Mouse (Mus musculus): ENCODE measurements around the gene Sept7. TPM values are rescaled to one million over a fixed set of nuclear protein-coding genes. Genes with fewer than 3 reads are reported as not detected.
"Not testable (repeated sequence)": the region's sequence is repeated elsewhere in the genome, so short reads cannot be mapped to it uniquely, and the experiment has no call there.

Gene Sept7
- polyA plus RNA-seq, 1 experiment from 2014 or later, result 276 TPM

DNA sequence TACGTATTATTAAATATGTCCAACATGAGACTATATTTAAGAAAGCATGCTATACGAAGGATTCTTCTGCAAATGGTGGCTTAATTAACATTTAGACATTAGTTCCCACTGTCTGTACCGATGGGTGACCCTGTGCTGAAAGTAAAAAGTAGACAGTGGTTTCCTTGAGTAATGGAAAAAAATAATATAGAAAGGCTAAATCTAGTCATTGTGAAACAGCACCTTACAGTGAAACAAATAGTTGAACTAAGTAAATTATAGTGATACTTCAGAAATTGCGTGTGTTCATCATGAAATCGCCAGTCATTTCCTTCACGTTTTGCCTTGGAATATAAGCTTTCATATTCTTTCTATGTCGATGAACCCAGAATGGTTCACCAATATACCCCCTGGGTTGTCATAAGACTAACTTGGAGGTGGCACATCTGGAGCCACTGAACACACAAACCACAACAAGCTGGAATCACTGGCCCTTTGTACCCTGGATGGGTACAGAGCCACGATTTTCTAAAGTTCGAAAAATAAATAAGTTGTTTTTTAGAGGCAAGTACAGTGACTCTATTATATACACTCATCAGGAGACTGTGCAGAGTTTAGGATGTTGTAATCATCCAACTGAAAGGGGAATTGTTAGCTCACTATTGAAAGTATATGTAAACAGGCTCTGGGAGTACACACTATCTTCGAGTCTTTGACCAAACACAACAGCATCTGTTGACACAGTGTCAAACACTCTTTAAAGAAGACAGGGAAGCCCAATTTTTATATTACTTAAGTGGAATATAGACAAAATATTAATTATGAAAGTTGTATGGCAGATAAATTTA is 21.8 kb upstream of the Sept7 start:
- Histone ChIP-seq H3K27ac (replicated peaks) (no peak overlapping the region), H3K4me1 (no peaks in the 10 kb centered on the region), H3K4me3 (replicated peaks) (no peak overlapping the region), H3K27me3 (no peaks in the 10 kb centered on the region), H3K9me3 (replicated peaks) (no peaks in the 10 kb centered on the region), H3K36me3 (no peaks in the 10 kb centered on the region), H3K4me2 (replicated peaks) (no peak overlapping the region), H3K9ac (no peak overlapping the region)
- WGBS, result 72% methylated on average over 10 of the region's 10 CpGs
- ATAC-seq (ENCODE audit: insufficient number of reproducible peaks, low FRiP score, low TSS enrichment, low read depth), result no peak

DNA sequence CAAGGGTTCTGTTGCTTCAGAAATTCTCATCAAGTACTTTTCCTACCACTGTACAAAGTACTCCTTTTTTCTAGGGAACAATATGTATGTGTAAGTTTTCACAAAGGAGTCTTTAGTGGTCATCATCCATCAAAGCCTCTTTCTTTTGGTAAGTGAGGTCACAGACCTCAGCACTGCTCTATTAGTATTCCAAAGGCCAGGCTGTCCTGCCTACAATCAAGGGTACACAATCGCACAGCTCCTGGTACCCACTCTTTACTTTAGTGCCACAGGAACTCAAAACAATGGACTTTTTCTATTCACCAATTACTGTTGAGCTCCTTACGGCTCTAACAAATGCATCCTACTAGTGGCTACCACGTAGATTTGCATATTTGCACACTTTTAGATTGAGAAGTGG is 11.2 kb upstream of the Sept7 start:
- H3K4me2 ChIP-seq (replicated peaks), result no peak overlapping the region
- no peak overlapping the region for H3K9ac ChIP-seq
- no peaks in the 10 kb centered on the region for H3K9me3 ChIP-seq (replicated peaks)
- no peaks in the 10 kb centered on the region for H3K27me3 ChIP-seq
- no peak overlapping the region for H3K27ac ChIP-seq (replicated peaks)
- H3K36me3 ChIP-seq, result no peaks in the 10 kb centered on the region
- no peak overlapping the region for H3K4me3 ChIP-seq (replicated peaks)
- WGBS, result 57% methylated on average over 3 of the region's 3 CpGs
- no peak for ATAC-seq (ENCODE audit: insufficient number of reproducible peaks, low FRiP score, low TSS enrichment, low read depth)
- no peaks in the 10 kb centered on the region for H3K4me1 ChIP-seq

DNA sequence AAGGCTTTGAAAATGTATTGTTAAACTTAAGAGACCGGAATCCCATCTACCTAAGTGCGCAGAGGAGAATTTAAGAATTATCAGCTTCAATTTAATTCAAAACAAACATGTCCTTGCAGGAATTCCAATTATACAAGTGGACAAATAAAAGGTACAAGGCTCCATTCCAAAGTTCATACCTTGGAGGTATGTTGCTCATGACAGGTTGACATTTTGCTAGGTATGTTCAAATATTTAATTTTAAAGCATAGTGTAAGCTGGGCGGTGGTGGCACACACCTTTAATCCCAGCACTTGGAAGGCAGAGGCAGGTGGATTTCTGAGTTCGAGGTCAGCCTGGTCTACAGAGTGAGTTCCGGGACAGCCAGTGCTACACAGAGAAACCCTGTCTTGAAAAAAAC is 10.5 kb upstream of the Sept7 start:
- ATAC-seq (ENCODE audit: insufficient number of reproducible peaks, low FRiP score, low TSS enrichment, low read depth), result not testable (repeated sequence)

DNA sequence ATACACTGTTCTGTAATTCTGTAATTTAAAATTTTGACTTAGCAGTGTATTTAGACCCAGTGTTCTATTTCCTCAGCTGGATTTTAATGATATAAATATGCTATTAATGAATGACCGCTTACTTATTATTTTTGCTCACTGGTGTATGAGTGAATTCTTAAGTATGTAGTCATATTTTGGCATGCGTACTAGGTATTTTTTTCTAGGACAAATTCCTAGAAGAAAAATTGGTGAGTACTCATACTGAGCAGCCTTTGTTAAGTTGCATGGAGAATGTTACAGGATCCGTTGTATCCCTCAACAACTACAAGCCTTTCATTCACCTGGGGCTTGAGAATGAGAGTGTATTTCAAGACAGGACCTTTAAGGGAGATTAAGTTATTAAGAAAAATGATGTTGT is 10.0 kb upstream of the Sept7 start:
- H3K36me3 ChIP-seq, result no peaks in the 10 kb centered on the region
- no peak overlapping the region for H3K27ac ChIP-seq (replicated peaks)
- WGBS, result 85% methylated on average over 3 of the region's 3 CpGs
- H3K4me1 ChIP-seq, result no peaks in the 10 kb centered on the region
- no peak overlapping the region for H3K4me3 ChIP-seq (replicated peaks)
- no peak for ATAC-seq (ENCODE audit: insufficient number of reproducible peaks, low FRiP score, low TSS enrichment, low read depth)
- no peak overlapping the region for H3K4me2 ChIP-seq (replicated peaks)
- H3K9me3 ChIP-seq (replicated peaks), result no peaks in the 10 kb centered on the region
- H3K9ac ChIP-seq, result no peak overlapping the region
- H3K27me3 ChIP-seq, result no peaks in the 10 kb centered on the region

More for the DNA sequence above, 10.5 kb upstream of the Sept7 start:
- not testable (repeated sequence) for H3K9me3 ChIP-seq (replicated peaks); H3K36me3 ChIP-seq; H3K4me3 ChIP-seq (replicated peaks); H3K27ac ChIP-seq (replicated peaks); H3K4me2 ChIP-seq (replicated peaks); H3K4me1 ChIP-seq; H3K27me3 ChIP-seq; H3K9ac ChIP-seq
- WGBS, result 86% methylated on average over 5 of the region's 5 CpGs

DNA sequence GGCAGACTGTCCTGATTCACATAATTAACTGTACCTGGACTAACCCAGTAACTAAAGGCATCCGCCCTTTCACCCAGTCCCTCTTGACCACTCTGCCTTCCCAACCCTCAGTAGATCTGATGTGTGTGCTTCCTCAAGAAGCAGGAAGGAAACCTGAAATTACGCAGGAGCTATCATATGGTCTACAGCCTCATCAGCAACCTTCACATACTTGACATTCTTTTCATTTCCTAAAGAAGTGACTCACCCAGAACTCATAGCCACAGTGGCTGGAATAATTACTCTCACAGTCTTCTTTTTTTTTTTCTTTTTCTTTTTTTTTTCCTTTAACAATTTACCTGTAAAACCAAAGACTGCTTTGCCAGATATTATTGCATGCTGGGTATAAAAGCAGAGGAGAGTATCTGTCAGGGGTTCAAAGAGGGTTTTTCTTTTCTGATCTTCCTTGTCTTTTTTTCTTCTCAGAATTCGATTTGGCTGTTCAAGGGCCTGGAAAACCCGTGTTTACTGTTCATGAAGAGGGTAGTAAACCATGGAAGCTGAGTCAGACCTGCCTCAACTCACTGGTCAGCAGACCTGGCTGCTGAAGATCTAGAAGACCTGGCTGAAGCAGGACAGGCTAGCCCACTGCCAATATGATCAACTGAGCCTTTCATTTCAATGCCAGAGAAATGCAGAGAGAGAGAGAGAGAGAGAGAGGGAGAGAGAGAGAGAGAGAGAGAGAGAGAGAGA is 8.1 kb upstream of the Sept7 start:
- WGBS, result 64% methylated on average over 4 of the region's 4 CpGs

DNA sequence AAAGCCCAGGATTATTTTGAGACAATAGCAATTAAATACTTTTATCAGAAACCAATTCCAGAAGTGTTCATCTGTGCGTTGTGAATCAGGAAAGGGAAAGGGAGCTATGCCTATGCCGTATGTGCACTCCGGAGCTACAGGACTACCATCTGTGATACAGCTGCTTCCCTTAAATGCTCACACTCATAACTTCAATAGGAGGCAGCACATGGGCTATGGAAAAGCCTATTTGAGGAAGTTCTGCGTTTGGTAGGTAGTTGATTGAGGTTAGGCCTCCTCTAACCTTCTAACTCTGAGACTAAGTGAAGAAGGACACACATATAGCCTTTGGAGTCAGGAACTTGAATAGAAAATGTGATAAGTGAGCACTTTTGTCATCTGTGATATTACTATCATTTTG is 7.1 kb upstream of the Sept7 start:
- Histone ChIP-seq H3K9ac (no peak overlapping the region), H3K27ac (replicated peaks) (no peak overlapping the region), H3K27me3 (no peaks in the 10 kb centered on the region), H3K4me3 (replicated peaks) (no peak overlapping the region), H3K9me3 (replicated peaks) (no peaks in the 10 kb centered on the region), H3K4me2 (replicated peaks) (no peak overlapping the region), H3K36me3 (no peaks in the 10 kb centered on the region), H3K4me1 (no peaks in the 10 kb centered on the region)
- no peak for ATAC-seq (ENCODE audit: insufficient number of reproducible peaks, low FRiP score, low TSS enrichment, low read depth)
- WGBS, result 54% methylated on average over 4 of the region's 4 CpGs

More for the DNA sequence above, 8.1 kb upstream of the Sept7 start:
- Histone ChIP-seq H3K9me3 (replicated peaks) (no peaks in the 10 kb centered on the region), H3K36me3 (no peaks in the 10 kb centered on the region), H3K4me3 (replicated peaks) (no peak overlapping the region), H3K27ac (replicated peaks) (no peak overlapping the region), H3K4me2 (replicated peaks) (no peak overlapping the region), H3K4me1 (no peaks in the 10 kb centered on the region), H3K27me3 (no peaks in the 10 kb centered on the region), H3K9ac (no peak overlapping the region)
- no peak for ATAC-seq (ENCODE audit: insufficient number of reproducible peaks, low FRiP score, low TSS enrichment, low read depth)

DNA sequence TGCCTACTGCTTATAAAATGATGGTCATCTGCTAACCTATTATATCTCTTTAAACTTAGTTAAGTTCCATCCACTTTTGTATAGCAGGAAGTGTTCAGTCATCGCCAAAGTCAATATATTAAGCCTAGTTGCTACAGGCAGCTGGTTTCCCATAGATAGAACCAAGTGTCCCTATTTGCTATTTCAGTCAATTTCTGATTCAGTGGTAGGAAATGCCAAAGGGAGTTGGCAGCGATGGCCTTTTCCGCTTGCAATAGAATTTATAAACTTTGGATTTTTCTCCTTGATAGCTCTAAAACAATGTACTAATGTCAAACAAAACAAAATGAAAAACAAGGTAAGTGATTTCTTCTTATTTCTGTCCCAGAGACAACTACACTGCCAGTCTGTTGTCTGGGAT is 5.7 kb upstream of the Sept7 start:
- ATAC-seq (ENCODE audit: insufficient number of reproducible peaks, low FRiP score, low TSS enrichment, low read depth), result no peak
- 88% methylated on average over 3 of the region's 3 CpGs for WGBS
- H3K27me3 ChIP-seq, result no peaks in the 10 kb centered on the region

DNA sequence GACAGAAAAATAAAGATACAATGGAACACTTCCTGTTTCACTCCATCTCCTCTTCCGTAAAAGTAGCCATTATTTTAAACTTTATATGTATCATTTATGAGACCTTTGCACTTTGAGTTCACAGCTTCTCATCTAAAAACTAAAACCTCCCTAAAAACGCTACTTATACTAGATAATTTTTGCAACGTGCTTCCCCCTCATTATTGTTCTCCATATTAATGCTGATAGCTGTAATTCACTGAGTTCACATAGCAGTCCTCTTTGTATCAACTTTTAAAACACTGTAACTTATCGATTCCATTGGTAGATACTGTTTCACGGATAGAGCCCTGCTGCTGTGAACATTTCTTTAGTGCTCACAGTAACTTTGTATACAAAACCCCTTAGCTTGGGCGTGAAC is 1.1 kb upstream of the Sept7 start:
- H3K4me2 ChIP-seq (replicated peaks), result peak overlapping the region; percentile 60
- H3K4me3 ChIP-seq (replicated peaks), result peak overlapping the region; percentile 99
- 7% methylated on average over 6 of the region's 6 CpGs for WGBS
- H3K9me3 ChIP-seq (replicated peaks), result no peaks in the 10 kb centered on the region
- H3K27ac ChIP-seq (replicated peaks), result peak overlapping the region; percentile 99
- peaks cover 8% of the 10 kb centered on the region; the same call in 1 of the 2 replicates for H3K4me1 ChIP-seq
- no peaks in the 10 kb centered on the region for H3K36me3 ChIP-seq
- peak overlapping the region; percentile 96 for H3K9ac ChIP-seq
- H3K27me3 ChIP-seq, result no peaks in the 10 kb centered on the region
- no peak for ATAC-seq (ENCODE audit: insufficient number of reproducible peaks, low FRiP score, low TSS enrichment, low read depth)

More for the DNA sequence above, 5.7 kb upstream of the Sept7 start:
- H3K36me3 ChIP-seq, result no peaks in the 10 kb centered on the region
- H3K9ac ChIP-seq, result no peak overlapping the region
- H3K4me2 ChIP-seq (replicated peaks), result no peak overlapping the region
- H3K4me3 ChIP-seq (replicated peaks), result no peak overlapping the region
- H3K9me3 ChIP-seq (replicated peaks), result no peaks in the 10 kb centered on the region
- H3K4me1 ChIP-seq, result no peaks in the 10 kb centered on the region
- H3K27ac ChIP-seq (replicated peaks), result no peak overlapping the region

DNA sequence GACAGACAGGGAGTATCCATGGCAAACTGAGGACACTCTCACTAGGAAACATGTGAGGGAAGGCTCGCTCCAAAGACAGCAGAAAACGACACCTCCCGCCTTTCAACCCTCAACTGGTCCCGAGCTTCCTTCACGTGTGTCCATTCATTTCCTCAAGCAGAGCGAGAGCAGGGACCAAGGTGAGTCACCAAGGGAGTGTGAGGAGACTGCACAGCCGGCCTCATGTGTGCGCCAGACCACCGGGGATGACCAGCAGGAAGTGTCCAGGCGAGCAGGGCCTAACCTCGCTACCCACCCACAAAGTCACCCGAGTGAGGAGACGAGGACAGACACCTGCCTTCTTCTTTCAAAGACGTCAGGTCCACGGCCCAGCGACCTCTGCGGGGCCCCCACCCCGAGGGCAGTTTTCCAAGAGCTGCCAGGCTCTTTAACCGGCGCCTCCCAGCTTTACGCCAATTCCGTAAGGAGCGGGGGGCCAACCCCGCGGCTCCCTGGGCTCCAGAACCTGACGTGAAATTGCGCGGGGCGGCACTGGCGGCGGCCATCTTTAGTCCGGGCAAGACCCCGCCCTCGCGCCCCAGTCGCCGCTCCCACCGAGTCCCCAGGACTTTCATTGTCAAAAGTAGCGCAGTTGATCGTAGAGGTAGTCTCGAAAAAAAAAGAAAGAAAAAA is 492 bp upstream of the Sept7 start:
- Histone ChIP-seq H3K9me3 (replicated peaks) (no peaks in the 10 kb centered on the region), H3K4me3 (replicated peaks) (peak overlapping the region; percentile 99), H3K4me1 (peaks cover 8% of the 10 kb centered on the region; the same call in 1 of the 2 replicates), H3K4me2 (replicated peaks) (peak overlapping the region; percentile 60), H3K9ac (peak overlapping the region; percentile 96), H3K27ac (replicated peaks) (peak overlapping the region; percentile 99), H3K27me3 (no peaks in the 10 kb centered on the region), H3K36me3 (no peaks in the 10 kb centered on the region)
- ATAC-seq (ENCODE audit: insufficient number of reproducible peaks, low FRiP score, low TSS enrichment, low read depth), result peak; percentile 85
- under 1% methylated on average over 41 of the region's 41 CpGs for WGBS

DNA sequence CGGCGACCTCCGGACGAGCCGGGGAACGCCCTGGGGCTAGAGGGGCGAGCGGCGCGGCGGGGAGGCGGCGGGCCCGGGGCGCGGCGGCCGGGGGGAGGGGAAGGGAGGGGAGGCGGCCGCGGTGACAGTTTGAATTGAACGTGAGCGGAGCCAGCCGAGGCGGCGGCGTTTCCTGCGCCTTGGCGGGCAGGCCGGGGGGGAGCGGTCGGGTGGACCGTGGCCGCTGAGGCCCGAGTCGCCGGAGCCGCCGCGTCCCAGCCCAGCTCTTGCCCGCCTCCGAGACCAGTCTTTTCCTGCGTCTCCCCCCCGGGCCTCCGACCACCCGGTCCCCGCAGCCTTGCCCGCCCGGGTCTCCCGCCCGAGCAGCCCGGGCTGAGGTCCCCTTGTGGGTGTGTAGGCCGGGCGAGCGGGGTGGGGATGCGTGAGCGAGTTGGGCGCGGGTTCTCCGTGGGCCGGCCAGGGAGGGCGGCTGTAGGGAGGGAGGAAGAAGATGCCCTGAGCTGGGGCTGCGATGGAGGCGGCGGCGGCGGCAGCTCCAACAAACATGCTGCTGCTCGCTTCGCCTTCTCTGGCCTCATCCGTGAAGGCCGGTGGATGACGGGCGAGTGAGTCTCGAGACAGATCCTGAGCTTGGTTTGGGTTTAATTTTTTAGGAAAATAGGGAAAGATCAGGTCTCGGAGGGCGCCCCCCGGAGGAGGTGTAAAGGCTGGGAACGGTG is 679 bp downstream of the Sept7 start:
- peak overlapping the region; percentile 99 for H3K27ac ChIP-seq (replicated peaks)
- ATAC-seq (ENCODE audit: insufficient number of reproducible peaks, low FRiP score, low TSS enrichment, low read depth), result peak; percentile 1; the same call in 1 of the 2 replicates
- no peaks in the 10 kb centered on the region for H3K36me3 ChIP-seq
- peak overlapping the region; percentile 96 for H3K9ac ChIP-seq
- under 1% methylated on average over 65 of the region's 78 CpGs for WGBS
- peak overlapping the region; percentile 60 for H3K4me2 ChIP-seq (replicated peaks)
- no peaks in the 10 kb centered on the region for H3K27me3 ChIP-seq
- H3K4me1 ChIP-seq, result peaks cover 8% of the 10 kb centered on the region; the same call in 1 of the 2 replicates
- H3K9me3 ChIP-seq (replicated peaks), result no peaks in the 10 kb centered on the region
- peak overlapping the region; percentile 99 for H3K4me3 ChIP-seq (replicated peaks)

DNA sequence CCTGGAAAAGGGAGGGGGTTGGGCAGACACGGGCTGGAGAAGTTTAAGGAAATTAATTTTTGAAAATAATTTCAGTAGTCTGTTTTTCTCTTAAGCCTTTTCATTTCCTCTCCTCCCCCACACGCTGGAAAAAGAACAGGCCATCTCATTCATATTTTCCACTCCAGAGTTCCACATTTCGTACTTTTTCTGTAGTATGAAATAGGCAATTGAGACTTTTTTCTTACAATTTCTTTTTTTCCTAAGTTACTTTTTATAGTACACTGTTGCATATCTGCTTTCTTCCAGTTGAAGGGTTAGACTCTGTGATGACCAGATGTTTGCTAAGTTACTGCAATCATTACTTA is 1.2 kb downstream of the Sept7 start:
- Histone ChIP-seq H3K27me3 (no peaks in the 10 kb centered on the region), H3K27ac (replicated peaks) (peak overlapping the region; percentile 99; the same call in 1 of the 2 replicates), H3K9me3 (replicated peaks) (no peaks in the 10 kb centered on the region), H3K4me1 (peaks cover 8% of the 10 kb centered on the region; the same call in 1 of the 2 replicates), H3K4me2 (replicated peaks) (peak overlapping the region; percentile 60), H3K36me3 (no peaks in the 10 kb centered on the region), H3K4me3 (replicated peaks) (peak overlapping the region; percentile 99), H3K9ac (peak overlapping the region; percentile 96; the same call in 1 of the 2 replicates)
- ATAC-seq (ENCODE audit: insufficient number of reproducible peaks, low FRiP score, low TSS enrichment, low read depth), result no peak
- WGBS, result 4% methylated on average over 3 of the region's 3 CpGs
